Mouse (Mus musculus): ENCODE data around the gene Dand5. TPM values are rescaled to one million over a fixed set of nuclear protein-coding genes. Genes with fewer than 3 reads are reported as not detected.
A peak's percentile ranks its signal among the peaks of the same experiment; 100 is the strongest.

Dand5 gene
- polyA plus RNA-seq, 1 experiment from 2014 or later, result 6.2 TPM

DNA sequence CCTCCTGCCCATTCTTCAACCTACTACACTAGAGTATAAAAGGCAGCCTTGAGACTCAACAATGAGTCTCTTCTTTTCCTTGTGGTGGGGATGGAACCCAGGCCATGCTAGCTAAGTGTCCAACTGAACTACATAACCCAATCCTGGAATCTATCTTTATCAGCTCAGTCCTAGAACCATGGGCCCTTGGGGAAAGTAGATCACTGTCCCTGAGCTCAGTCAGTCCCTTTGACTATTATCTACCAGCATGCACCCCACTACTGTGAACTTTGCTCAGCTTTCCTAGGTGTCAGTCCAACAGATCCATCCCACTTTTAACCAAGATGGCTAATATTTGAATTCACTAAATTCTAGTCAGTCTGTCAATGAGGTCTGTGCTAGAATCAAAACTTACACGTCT is 18.9 kb upstream of the Dand5 start:
- Histone ChIP-seq H3K9ac (no peak overlapping the region), H3K4me2 (no peak overlapping the region), H3K36me3 (peaks cover 68% of the 10 kb centered on the region), H3K9me3 (replicated peaks) (no peaks in the 10 kb centered on the region), H3K4me3 (no peak overlapping the region), H3K4me1 (replicated peaks) (peaks cover 34% of the 10 kb centered on the region), H3K27ac (ENCODE audit: poor library complexity, severe bottlenecking) (no peak overlapping the region), H3K27me3 (replicated peaks) (no peaks in the 10 kb centered on the region)
- ATAC-seq (ENCODE audit: insufficient number of reproducible peaks, low FRiP score), result no peak
- 88% methylated on average over 1 of the region's 1 CpGs for WGBS

DNA sequence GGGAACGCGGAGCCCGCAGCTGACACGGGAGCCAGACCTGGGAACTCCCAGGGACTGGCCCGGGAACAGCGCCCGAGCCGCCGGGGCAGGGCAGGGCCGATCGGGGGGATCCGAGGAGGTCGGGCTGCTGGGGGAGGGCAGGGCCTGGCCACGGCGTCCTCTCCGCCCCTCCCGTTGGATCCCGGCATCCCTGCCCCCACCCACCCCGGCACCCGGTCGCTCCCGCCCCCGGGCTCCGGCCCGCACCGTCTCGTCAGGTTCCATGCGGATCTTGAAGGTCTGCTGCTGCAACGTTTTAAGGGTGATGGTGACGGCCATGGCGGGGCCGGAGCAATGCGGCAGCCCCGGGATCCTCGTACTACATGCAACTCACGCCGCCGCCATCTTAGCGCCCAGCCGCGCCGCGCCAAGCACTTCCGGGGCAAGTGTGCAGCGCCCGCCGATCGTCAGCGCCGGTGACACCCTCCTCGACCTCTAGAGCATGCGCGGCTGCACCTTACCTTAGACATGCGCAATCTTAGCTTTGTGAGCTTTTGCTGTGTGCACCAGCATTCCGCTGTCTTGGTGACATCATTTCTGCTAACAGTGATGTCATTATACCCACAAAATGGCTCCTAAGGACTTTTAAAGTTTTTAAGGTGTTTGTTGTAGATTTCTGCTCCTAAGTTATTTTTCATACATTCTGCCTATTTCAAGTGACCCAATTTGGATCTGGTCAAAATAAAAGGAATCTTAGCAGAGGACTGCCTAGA is 17.8 kb upstream of the Dand5 start, which contains the start of gene Rad23a:
TSS of gene Rad23a (minus strand) at position 418 of the 752 bp plus-strand sequence.
- Histone ChIP-seq H3K4me1 (replicated peaks) (peaks cover 36% of the 10 kb centered on the region), H3K36me3 (peaks cover 79% of the 10 kb centered on the region), H3K27me3 (replicated peaks) (no peaks in the 10 kb centered on the region), H3K4me3 (peak within 1 kb of the TSS; percentile 91), H3K9me3 (replicated peaks) (no peaks in the 10 kb centered on the region), H3K27ac (ENCODE audit: poor library complexity, severe bottlenecking) (peak within 1 kb of the TSS; percentile 93), H3K9ac (peak within 1 kb of the TSS; percentile 97), H3K4me2 (peak within 1 kb of the TSS; percentile 68)
- under 1% methylated on average over 49 of the region's 55 CpGs for WGBS
- peak; percentile 91 for ATAC-seq (ENCODE audit: insufficient number of reproducible peaks, low FRiP score)

DNA sequence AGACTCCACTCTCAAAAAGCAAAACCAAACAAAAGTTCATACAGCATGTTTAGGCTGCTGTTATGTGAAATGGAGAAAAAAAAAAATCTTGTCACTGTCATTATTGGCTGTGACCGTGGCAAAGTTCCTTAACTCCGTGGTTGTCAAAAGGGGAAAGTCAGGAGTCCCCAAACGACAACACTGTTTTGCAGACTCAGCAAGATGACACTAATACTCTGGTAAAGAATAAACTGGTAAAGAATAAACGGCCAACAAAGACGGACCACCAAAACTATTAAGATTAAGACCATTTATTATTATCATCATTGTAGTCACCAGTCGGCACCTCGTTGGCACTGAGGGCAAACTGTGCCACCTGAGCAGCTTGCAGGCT is 17.2 kb upstream of the Dand5 start:
- Histone ChIP-seq H3K27me3 (replicated peaks) (no peaks in the 10 kb centered on the region), H3K9ac (peak overlapping the region; percentile 97), H3K36me3 (peaks cover 79% of the 10 kb centered on the region), H3K4me1 (replicated peaks) (peaks cover 35% of the 10 kb centered on the region), H3K27ac (ENCODE audit: poor library complexity, severe bottlenecking) (peak overlapping the region; percentile 93), H3K9me3 (replicated peaks) (no peaks in the 10 kb centered on the region), H3K4me2 (peak overlapping the region; percentile 68), H3K4me3 (peak overlapping the region; percentile 91)
- ATAC-seq (ENCODE audit: insufficient number of reproducible peaks, low FRiP score), result no peak
- 3% methylated on average over 7 of the region's 7 CpGs for WGBS

DNA sequence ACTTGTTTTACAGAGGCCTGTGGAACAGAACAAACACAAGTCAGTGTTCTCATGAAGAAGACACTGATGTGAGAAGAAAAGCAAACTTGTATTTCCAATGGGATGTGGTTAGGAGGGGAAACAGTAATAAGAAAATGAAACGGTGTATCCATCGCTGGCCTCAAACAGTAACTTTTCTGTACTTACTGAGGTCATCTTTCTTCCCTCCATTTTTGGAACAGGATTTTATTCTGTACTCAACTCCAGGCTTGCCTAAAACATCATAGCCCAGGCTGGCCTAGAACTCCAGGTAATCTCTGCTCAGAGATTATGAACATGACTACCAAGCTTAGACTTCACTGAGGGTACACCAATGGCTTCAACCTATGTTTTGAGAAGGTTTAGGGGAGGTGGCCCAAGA is 16.8 kb upstream of the Dand5 start:
- H3K9ac ChIP-seq, result peak overlapping the region; percentile 97
- H3K4me3 ChIP-seq, result peak overlapping the region; percentile 91
- 89% methylated on average over 2 of the region's 2 CpGs for WGBS
- peak overlapping the region; percentile 68 for H3K4me2 ChIP-seq
- H3K9me3 ChIP-seq (replicated peaks), result no peaks in the 10 kb centered on the region
- ATAC-seq (ENCODE audit: insufficient number of reproducible peaks, low FRiP score), result no peak
- H3K4me1 ChIP-seq (replicated peaks), result peaks cover 35% of the 10 kb centered on the region
- peaks cover 79% of the 10 kb centered on the region for H3K36me3 ChIP-seq
- no peak overlapping the region for H3K27ac ChIP-seq (ENCODE audit: poor library complexity, severe bottlenecking)
- H3K27me3 ChIP-seq (replicated peaks), result no peaks in the 10 kb centered on the region

DNA sequence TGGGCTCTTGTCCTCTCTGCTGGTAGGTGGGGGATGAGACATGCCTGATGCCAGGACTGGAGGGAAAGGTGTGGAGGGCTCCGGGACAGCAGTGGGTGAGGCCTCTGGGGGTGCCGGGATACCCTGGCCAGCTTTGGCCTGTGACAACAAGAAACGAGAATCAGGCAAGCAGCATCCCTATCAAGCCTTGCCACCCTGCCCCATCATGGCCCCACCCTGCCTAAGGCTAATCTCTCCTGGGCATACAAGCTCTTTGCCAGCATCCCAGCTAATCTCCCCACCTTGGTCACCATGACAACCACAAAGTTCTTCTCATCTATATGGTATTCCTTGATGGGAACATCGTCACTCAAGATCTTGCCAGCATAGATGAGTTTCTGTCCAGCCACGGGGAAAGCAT is 15.9 kb upstream of the Dand5 start:
- ATAC-seq (ENCODE audit: insufficient number of reproducible peaks, low FRiP score), result peak; percentile 75
- Histone ChIP-seq H3K27me3 (replicated peaks) (no peaks in the 10 kb centered on the region), H3K27ac (ENCODE audit: poor library complexity, severe bottlenecking) (no peak overlapping the region), H3K9ac (no peak overlapping the region), H3K36me3 (peaks cover 78% of the 10 kb centered on the region), H3K4me3 (peak overlapping the region; percentile 9; the same call in 1 of the 2 replicates), H3K4me2 (peak overlapping the region; percentile 68), H3K9me3 (replicated peaks) (no peaks in the 10 kb centered on the region), H3K4me1 (replicated peaks) (peaks cover 30% of the 10 kb centered on the region)
- WGBS, result 76% methylated on average over 5 of the region's 5 CpGs

DNA sequence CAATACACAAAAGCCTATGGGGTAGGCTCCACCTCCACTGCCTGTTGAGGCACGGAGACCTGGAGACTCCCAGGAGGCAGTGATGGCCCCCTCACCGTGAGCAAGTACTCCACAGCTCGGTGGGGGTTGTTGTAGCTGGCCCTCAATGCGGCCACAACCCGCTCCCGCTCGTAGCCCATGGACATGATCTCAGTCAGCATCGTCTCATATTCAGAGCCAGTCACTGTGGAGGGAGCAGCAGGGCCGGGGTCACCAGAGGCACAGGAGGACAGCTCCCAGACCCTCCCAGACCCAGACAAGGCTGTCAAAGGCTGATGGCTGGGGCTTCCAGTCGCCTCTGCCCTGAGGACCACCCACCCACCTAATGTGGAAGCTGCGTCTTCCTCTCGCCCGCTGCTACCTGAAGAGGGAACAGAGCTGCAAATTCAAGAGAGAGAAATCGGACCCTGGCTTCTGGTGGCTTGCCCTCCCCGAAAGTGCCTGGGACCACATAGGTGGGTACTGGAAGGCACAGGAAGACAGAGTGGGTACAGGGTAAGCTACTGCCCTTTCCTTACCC is 15.4 kb upstream of the Dand5 start:
- peaks cover 36% of the 10 kb centered on the region for H3K4me1 ChIP-seq (replicated peaks)
- no peaks in the 10 kb centered on the region for H3K27me3 ChIP-seq (replicated peaks)
- 81% methylated on average over 15 of the region's 15 CpGs for WGBS
- no peak overlapping the region for H3K27ac ChIP-seq (ENCODE audit: poor library complexity, severe bottlenecking)
- H3K9ac ChIP-seq, result no peak overlapping the region
- H3K4me2 ChIP-seq, result peak overlapping the region; percentile 68
- peak overlapping the region; percentile 9; the same call in 1 of the 2 replicates for H3K4me3 ChIP-seq
- ATAC-seq (ENCODE audit: insufficient number of reproducible peaks, low FRiP score), result no peak
- H3K9me3 ChIP-seq (replicated peaks), result no peaks in the 10 kb centered on the region
- H3K36me3 ChIP-seq, result peaks cover 72% of the 10 kb centered on the region

DNA sequence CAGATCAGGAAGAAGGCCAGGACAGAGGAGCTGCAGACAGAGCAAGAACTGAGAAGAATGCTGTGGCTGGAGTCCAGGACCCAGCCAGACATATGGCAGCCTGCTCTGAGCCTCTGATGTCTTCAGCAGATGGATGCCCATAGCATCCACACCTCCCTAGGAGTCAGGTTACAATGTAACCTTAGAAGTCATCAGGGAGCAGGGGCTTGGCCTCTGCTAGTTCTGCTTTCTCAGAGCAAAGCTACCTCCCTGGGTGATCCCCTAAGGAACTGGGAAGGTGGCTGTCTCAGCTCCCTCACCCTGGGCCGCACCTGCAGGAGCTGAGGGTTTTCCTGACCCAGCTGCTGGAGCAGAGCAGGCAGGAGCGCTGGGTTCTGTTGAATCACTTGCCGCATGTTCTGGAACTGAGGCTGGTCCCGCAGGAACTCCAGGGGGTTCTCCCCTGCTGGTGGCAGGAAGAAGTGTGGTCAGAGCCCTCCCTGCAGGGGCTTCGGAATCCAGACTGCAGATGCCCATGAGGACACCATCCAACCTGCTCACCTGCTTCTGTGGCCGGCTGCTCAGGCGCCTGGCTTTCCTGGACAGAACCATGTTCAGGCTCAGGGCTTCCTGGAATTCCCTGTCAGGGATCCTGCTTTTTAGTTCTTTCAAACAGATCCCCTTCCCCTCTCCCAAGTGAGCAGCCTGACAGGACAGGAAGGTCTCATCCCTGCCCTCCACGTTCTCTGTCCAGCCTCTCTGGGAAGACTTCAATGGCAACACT is 14.7 kb upstream of the Dand5 start:
- H3K9me3 ChIP-seq (replicated peaks), result no peaks in the 10 kb centered on the region
- WGBS, result 48% methylated on average over 8 of the region's 8 CpGs
- H3K4me3 ChIP-seq, result peak overlapping the region; percentile 9
- H3K36me3 ChIP-seq, result peaks cover 66% of the 10 kb centered on the region
- H3K27ac ChIP-seq (ENCODE audit: poor library complexity, severe bottlenecking), result no peak overlapping the region
- no peak overlapping the region for H3K9ac ChIP-seq
- H3K27me3 ChIP-seq (replicated peaks), result no peaks in the 10 kb centered on the region
- peak overlapping the region; percentile 12; the same call in 1 of the 2 replicates for H3K4me2 ChIP-seq
- no peak for ATAC-seq (ENCODE audit: insufficient number of reproducible peaks, low FRiP score)
- peaks cover 39% of the 10 kb centered on the region for H3K4me1 ChIP-seq (replicated peaks)

DNA sequence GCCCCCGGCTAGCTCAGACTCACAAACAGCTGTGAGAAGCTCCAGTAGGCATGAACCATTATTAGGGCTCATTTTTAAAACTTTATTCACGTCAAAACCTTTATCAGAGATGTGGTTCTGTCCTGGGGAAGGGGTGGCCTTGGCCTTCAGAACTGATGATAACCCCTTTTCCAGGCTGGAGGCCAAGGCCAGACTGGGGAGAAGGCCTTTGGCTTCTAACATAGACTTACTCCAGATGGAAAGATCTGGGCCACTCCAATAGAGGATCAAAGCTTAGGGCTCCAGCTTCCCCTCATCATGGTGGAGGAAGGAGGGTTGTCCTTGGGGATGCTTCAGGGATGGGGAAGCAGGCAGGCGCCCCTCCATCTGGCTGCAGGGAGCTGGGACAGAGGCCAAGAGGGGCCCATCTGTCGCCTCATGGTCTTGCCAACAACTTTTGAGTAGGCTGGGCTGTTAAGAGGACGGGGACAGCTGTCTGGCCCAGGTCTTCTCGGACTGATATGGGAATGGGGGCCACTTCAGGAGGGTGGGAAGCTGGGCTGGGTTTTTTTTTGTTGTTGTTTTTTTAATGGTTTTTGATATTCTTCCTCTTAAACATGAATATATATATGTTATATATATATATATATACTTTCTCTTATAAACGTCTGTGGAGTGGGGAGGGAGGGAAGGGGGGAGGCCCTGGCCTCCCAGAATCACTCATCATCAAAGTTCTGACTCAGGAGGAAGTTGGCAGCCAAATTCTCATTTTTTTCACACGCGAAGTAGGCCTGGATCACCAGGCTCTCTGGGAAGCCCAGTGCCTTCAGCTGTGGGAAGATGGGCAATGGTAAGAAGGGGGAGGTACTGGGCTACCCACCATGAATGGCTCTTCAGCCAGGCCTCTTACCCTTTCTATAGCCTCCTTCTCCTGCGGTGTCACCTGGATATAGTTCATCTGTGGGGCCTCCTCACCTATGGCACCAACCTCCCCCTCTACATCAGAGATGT is 12.5 kb upstream of the Dand5 start:
- Histone ChIP-seq H3K36me3 (peaks cover 56% of the 10 kb centered on the region), H3K4me3 (no peak overlapping the region), H3K4me2 (no peak overlapping the region), H3K9me3 (replicated peaks) (no peaks in the 10 kb centered on the region), H3K9ac (no peak overlapping the region), H3K27me3 (replicated peaks) (no peaks in the 10 kb centered on the region), H3K27ac (ENCODE audit: poor library complexity, severe bottlenecking) (no peak overlapping the region), H3K4me1 (replicated peaks) (peaks cover 39% of the 10 kb centered on the region)
- ATAC-seq (ENCODE audit: insufficient number of reproducible peaks, low FRiP score), result no peak
- 68% methylated on average over 10 of the region's 10 CpGs for WGBS

DNA sequence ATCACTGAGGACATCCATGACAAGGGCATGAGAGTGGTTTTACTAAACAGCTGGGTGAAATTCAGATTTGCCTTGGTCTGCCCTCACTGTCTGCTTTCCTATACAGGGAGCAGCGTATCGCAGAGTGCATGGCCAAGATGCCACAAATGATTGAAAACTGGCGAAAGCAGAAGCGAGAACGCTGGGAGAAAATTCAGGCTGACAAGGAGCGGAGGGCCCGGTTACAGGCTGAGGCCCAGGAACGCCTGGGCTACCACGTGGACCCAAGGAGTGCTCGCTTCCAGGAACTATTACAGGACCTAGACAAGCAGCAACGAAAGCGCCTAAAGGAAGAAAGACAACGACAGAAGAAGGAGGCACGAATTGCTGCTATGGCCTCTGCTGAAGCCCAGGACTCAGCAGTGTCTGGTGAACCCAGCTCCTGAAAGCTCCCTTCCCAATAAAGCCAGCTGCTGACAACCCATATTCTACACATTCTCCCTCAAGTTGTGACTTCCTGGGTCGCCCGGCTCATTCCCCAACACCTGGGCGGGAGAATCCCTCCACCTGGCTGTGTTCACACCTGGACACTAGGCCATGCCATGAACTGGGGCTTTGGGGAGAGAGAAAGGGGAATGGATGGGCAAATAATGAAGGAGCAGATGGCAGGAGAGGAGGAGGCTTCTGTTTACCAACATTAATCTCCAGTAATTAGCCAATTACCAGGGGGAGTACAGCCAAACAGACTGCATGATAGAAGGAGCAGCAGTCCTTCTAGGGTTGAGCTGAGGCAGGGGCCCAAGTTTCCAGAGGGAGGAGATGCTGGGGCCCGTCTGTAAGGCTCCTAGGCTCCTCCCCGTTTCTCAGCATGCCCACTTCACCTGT is 11.6 kb upstream of the Dand5 start:
- ATAC-seq (ENCODE audit: insufficient number of reproducible peaks, low FRiP score), result no peak
- H3K36me3 ChIP-seq, result peaks cover 58% of the 10 kb centered on the region
- no peak overlapping the region for H3K27ac ChIP-seq (ENCODE audit: poor library complexity, severe bottlenecking)
- WGBS, result 86% methylated on average over 19 of the region's 19 CpGs
- H3K9me3 ChIP-seq (replicated peaks), result no peaks in the 10 kb centered on the region
- peaks cover 33% of the 10 kb centered on the region for H3K4me1 ChIP-seq (replicated peaks)
- no peaks in the 10 kb centered on the region for H3K27me3 ChIP-seq (replicated peaks)
- no peak overlapping the region for H3K4me3 ChIP-seq
- H3K4me2 ChIP-seq, result no peak overlapping the region
- no peak overlapping the region for H3K9ac ChIP-seq

All from heart, embryonic 12.5 days (tissue).